Mouse (Mus musculus): ENCODE results near the gene Dcaf6. TPM values are rescaled to one million over a fixed set of nuclear protein-coding genes. Genes with fewer than 3 reads are reported as not detected.

The Dcaf6 gene
- polyA plus RNA-seq, 1 experiment from 2014 or later = 17.4 TPM

- DNase-seq (no peak), ATAC-seq (no peak)
- TF ChIP-seq CTCF (IDR thresholded peaks at IDR 0.05; ENCODE audit: low read depth) (no peak), EP300 (IDR thresholded peaks at IDR 0.05; ENCODE audit: low read depth) (no peak)
- Histone ChIP-seq H3K9ac (replicated peaks) (no peak overlapping the region), H3K36me3 (replicated peaks; ENCODE audit: insufficient read depth, low read length) (no peaks in the 10 kb centered on the region), H3K4me2 (ENCODE audit: low read depth, low read length) (no peak overlapping the region), H3K27ac (ENCODE audit: low read depth) (no peak overlapping the region), H3K4me3 (ENCODE audit: low read depth, low read length) (no peak overlapping the region), H3K27me3 (ENCODE audit: insufficient read depth, low read length) (no peaks in the 10 kb centered on the region), H3K9me3 (ENCODE audit: low read length) (no peaks in the 10 kb centered on the region), H3K4me1 (ENCODE audit: insufficient read depth) (no peaks in the 10 kb centered on the region)
- 71% methylated on average over 6 of the region's 6 CpGs for WGBS (ENCODE audit: insufficient replicate concordance)
Measured at GRCm38 (mm10) chr1:165291606-165292005, 168.7 kb downstream of the Dcaf6 start.

- Histone ChIP-seq H3K27ac (ENCODE audit: low read depth) (no peak overlapping the region), H3K36me3 (replicated peaks; ENCODE audit: insufficient read depth, low read length) (no peaks in the 10 kb centered on the region), H3K9me3 (ENCODE audit: low read length) (no peaks in the 10 kb centered on the region), H3K4me3 (ENCODE audit: low read depth, low read length) (no peak overlapping the region), H3K27me3 (ENCODE audit: insufficient read depth, low read length) (no peaks in the 10 kb centered on the region), H3K4me1 (ENCODE audit: insufficient read depth) (no peaks in the 10 kb centered on the region), H3K9ac (replicated peaks) (no peak overlapping the region), H3K4me2 (ENCODE audit: low read depth, low read length) (no peak overlapping the region)
- DNase-seq = peak; percentile 67
- TF ChIP-seq CTCF (IDR thresholded peaks at IDR 0.05; ENCODE audit: low read depth) = peak; percentile 72
- no peak for TF ChIP-seq EP300 (IDR thresholded peaks at IDR 0.05; ENCODE audit: low read depth)
- ATAC-seq = no peak
- WGBS (ENCODE audit: insufficient replicate concordance) = 81% methylated on average over 4 of the region's 4 CpGs
Measured at GRCm38 (mm10) chr1:165289831-165290230, 170.4 kb downstream of the Dcaf6 start.

DNA sequence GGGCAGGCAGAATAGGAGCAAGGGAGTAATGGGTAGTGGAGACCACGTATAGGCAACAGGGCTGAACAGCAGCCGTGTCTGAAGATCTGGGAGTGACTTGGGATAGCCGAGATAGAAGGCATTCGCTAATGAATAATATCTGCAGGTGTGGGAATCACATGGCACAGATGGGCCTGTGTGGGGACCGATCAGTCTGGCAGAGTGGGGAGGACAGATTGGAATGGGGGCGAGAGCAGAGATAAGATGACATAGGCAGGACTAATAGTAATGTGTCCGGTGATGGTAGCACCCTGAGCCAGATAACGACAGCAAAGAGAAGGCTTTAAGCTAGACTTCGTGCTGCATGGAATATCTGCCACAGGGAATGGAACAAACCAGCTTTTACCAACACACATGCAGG lies 172.1 kb downstream of the Dcaf6 start:
- no peak overlapping the region for H3K4me3 ChIP-seq (ENCODE audit: low read depth, low read length)
- no peaks in the 10 kb centered on the region for H3K4me1 ChIP-seq (ENCODE audit: insufficient read depth)
- no peak overlapping the region for H3K27ac ChIP-seq (ENCODE audit: low read depth)
- ATAC-seq (no peak), DNase-seq (no peak)
- H3K4me2 ChIP-seq (ENCODE audit: low read depth, low read length) = no peak overlapping the region
- no peaks in the 10 kb centered on the region for H3K27me3 ChIP-seq (ENCODE audit: insufficient read depth, low read length)
- H3K9me3 ChIP-seq (ENCODE audit: low read length) = no peaks in the 10 kb centered on the region
- H3K36me3 ChIP-seq (replicated peaks; ENCODE audit: insufficient read depth, low read length) = no peaks in the 10 kb centered on the region
- WGBS (ENCODE audit: insufficient replicate concordance) = 73% methylated on average over 9 of the region's 9 CpGs
- no peak overlapping the region for H3K9ac ChIP-seq (replicated peaks)
- no peak for TF ChIP-seq CTCF (IDR thresholded peaks at IDR 0.05; ENCODE audit: low read depth)
- no peak for TF ChIP-seq EP300 (IDR thresholded peaks at IDR 0.05; ENCODE audit: low read depth)

DNA sequence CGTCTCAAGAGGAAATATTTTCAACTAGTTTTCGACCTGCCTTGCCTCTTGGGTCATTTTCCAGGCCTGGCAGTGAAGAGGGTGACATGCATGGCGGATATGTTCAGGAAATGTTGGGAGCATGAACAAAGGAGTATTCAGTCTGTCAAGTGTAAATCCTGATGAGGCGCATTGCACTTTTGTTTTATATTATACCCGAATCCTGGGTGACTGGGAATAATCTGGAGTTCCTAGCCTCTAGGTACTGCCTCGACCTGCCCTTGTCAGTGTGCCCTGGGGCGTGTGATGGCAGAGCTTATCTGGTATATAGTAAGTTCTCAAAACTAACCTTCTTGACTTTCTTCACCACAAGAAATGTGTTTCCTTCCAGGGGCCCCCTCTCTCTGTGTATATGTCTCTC lies 176.2 kb downstream of the Dcaf6 start:
- no peak for DNase-seq
- Histone ChIP-seq H3K4me1 (ENCODE audit: insufficient read depth) (peaks cover 9% of the 10 kb centered on the region), H3K4me3 (ENCODE audit: low read depth, low read length) (no peak overlapping the region), H3K9me3 (ENCODE audit: low read length) (no peaks in the 10 kb centered on the region), H3K4me2 (ENCODE audit: low read depth, low read length) (no peak overlapping the region), H3K27me3 (ENCODE audit: insufficient read depth, low read length) (peaks cover 27% of the 10 kb centered on the region), H3K36me3 (replicated peaks; ENCODE audit: insufficient read depth, low read length) (no peaks in the 10 kb centered on the region), H3K27ac (ENCODE audit: low read depth) (no peak overlapping the region), H3K9ac (replicated peaks) (no peak overlapping the region)
- TF ChIP-seq EP300 (IDR thresholded peaks at IDR 0.05; ENCODE audit: low read depth) (no peak), CTCF (IDR thresholded peaks at IDR 0.05; ENCODE audit: low read depth) (no peak)
- ATAC-seq = no peak
- 70% methylated on average over 7 of the region's 7 CpGs for WGBS (ENCODE audit: insufficient replicate concordance)

GRCm38 (mm10) chr1:165282967-165283345 lies 177.3 kb downstream of the Dcaf6 start:
- H3K4me3 ChIP-seq (ENCODE audit: low read depth, low read length) = no peak overlapping the region
- DNase-seq (no peak), ATAC-seq (no peak)
- WGBS (ENCODE audit: insufficient replicate concordance) = 37% methylated on average over 7 of the region's 7 CpGs
- TF ChIP-seq EP300 (IDR thresholded peaks at IDR 0.05; ENCODE audit: low read depth) (no peak), CTCF (IDR thresholded peaks at IDR 0.05; ENCODE audit: low read depth) (no peak)
- H3K27ac ChIP-seq (ENCODE audit: low read depth) = no peak overlapping the region
- peaks cover 27% of the 10 kb centered on the region for H3K27me3 ChIP-seq (ENCODE audit: insufficient read depth, low read length)
- no peak overlapping the region for H3K9ac ChIP-seq (replicated peaks)
- H3K4me1 ChIP-seq (ENCODE audit: insufficient read depth) = peaks cover 9% of the 10 kb centered on the region
- H3K36me3 ChIP-seq (replicated peaks; ENCODE audit: insufficient read depth, low read length) = no peaks in the 10 kb centered on the region
- no peaks in the 10 kb centered on the region for H3K9me3 ChIP-seq (ENCODE audit: low read length)
- H3K4me2 ChIP-seq (ENCODE audit: low read depth, low read length) = no peak overlapping the region

- WGBS (ENCODE audit: insufficient replicate concordance) = 4% methylated on average over 35 of the region's 35 CpGs
- no peaks in the 10 kb centered on the region for H3K36me3 ChIP-seq (replicated peaks; ENCODE audit: insufficient read depth, low read length)
- no peak overlapping the region for H3K27ac ChIP-seq (ENCODE audit: low read depth)
- H3K4me1 ChIP-seq (ENCODE audit: insufficient read depth) = peaks cover 9% of the 10 kb centered on the region
- H3K9ac ChIP-seq (replicated peaks) = peak overlapping the region; percentile 55; the same call in 1 of the 2 replicates
- TF ChIP-seq CTCF (IDR thresholded peaks at IDR 0.05; ENCODE audit: low read depth) = no peak
- TF ChIP-seq EP300 (IDR thresholded peaks at IDR 0.05; ENCODE audit: low read depth) = no peak
- peak overlapping the region; percentile 81 for H3K4me2 ChIP-seq (ENCODE audit: low read depth, low read length)
- peak overlapping the region; percentile 53 for H3K4me3 ChIP-seq (ENCODE audit: low read depth, low read length)
- DNase-seq = no peak
- H3K9me3 ChIP-seq (ENCODE audit: low read length) = no peaks in the 10 kb centered on the region
- H3K27me3 ChIP-seq (ENCODE audit: insufficient read depth, low read length) = peaks cover 27% of the 10 kb centered on the region
- ATAC-seq = no peak
Measured at GRCm38 (mm10) chr1:165282222-165282966, 177.9 kb downstream of the Dcaf6 start.

Data from liver, postnatal 0 days (tissue).